Mouse (Mus musculus): ENCODE data around the gene Blvra. TPM values are rescaled to one million over a fixed set of nuclear protein-coding genes. Genes with fewer than 3 reads are reported as not detected.
A peak's percentile ranks its signal among the peaks of the same experiment; 100 is the strongest.

Blvra gene
- polyA plus RNA-seq, 1 experiment from 2014 or later: 45.5 TPM

GRCm38 (mm10) chr2:127136979-127137378 lies 66.5 kb downstream of the Blvra start:
- Histone ChIP-seq H3K27ac (replicated peaks in 1 of 2; ENCODE audit: control insufficient read depth in 1 of 2, insufficient read depth in 1 of 2, low read depth in 2 of 2, low read length in 2 of 2) (peak overlapping the region in 1 of 2 experiments; percentile 51; a peak in 3 of 4 replicates), H3K36me3 (ENCODE audit: control insufficient read depth, insufficient read depth, low read length) (peaks cover 21% of the 10 kb centered on the region; the same call in 1 of the 2 replicates), H3K9ac (ENCODE audit: low read length) (peak overlapping the region; percentile 21; the same call in 1 of the 2 replicates), H3K9me3 (ENCODE audit: control insufficient read depth, low read length) (peaks cover 3% of the 10 kb centered on the region; the same call in 1 of the 2 replicates), H3K4me1 (ENCODE audit: control insufficient read depth in 2 of 2, insufficient read depth in 2 of 2, low read length in 2 of 2) (peaks cover 15 to 28% of the 10 kb centered on the region in 2 experiments), H3K27me3 (ENCODE audit: control insufficient read depth, insufficient read depth, low read length) (0 out of 2 replicates have a peak, but pooled peaks cover 3% of the 10 kb centered on the region), H3K4me2 (ENCODE audit: low read length) (peak overlapping the region; percentile 26), H3K4me3 (ENCODE audit: control insufficient read depth in 1 of 2, insufficient read depth in 1 of 2, low read depth in 1 of 2, low read length in 2 of 2) (no peak overlapping the region)
- peak; percentile 28; the same call in 1 of the 2 replicates for ATAC-seq (ENCODE audit: insufficient number of reproducible peaks, insufficient read depth, low FRiP score, low read depth)
- WGBS: 1% methylated on average over 5 of the region's 5 CpGs

- no peak overlapping the region for H3K4me3 ChIP-seq (ENCODE audit: control insufficient read depth in 1 of 2, insufficient read depth in 1 of 2, low read depth in 1 of 2, low read length in 2 of 2)
- 0 out of 4 replicates have a peak overlapping the region, but pooled peaks of 1 of the 2 experiments have one; percentile 18 for H3K27ac ChIP-seq (replicated peaks in 1 of 2; ENCODE audit: control insufficient read depth in 1 of 2, insufficient read depth in 1 of 2, low read depth in 2 of 2, low read length in 2 of 2)
- 0 out of 2 replicates have a peak, but pooled peaks cover 4% of the 10 kb centered on the region for H3K27me3 ChIP-seq (ENCODE audit: control insufficient read depth, insufficient read depth, low read length)
- peaks cover 3% of the 10 kb centered on the region; the same call in 1 of the 2 replicates for H3K9me3 ChIP-seq (ENCODE audit: control insufficient read depth, low read length)
- no peak overlapping the region for H3K4me2 ChIP-seq (ENCODE audit: low read length)
- no peak overlapping the region for H3K9ac ChIP-seq (ENCODE audit: low read length)
- peaks cover 13 to 27% of the 10 kb centered on the region in 2 experiments for H3K4me1 ChIP-seq (ENCODE audit: control insufficient read depth in 2 of 2, insufficient read depth in 2 of 2, low read length in 2 of 2)
- peaks cover 21% of the 10 kb centered on the region; the same call in 1 of the 2 replicates for H3K36me3 ChIP-seq (ENCODE audit: control insufficient read depth, insufficient read depth, low read length)
- 83% methylated on average over 10 of the region's 10 CpGs for WGBS
- no peak for ATAC-seq (ENCODE audit: insufficient number of reproducible peaks, insufficient read depth, low FRiP score, low read depth)
Measured at GRCm38 (mm10) chr2:127137838-127138420, 67.5 kb downstream of the Blvra start.

GRCm38 (mm10) chr2:127138449-127138848 lies 68.0 kb downstream of the Blvra start:
- no peak for ATAC-seq (ENCODE audit: insufficient number of reproducible peaks, insufficient read depth, low FRiP score, low read depth)
- H3K9me3 ChIP-seq (ENCODE audit: control insufficient read depth, low read length): peaks cover 3% of the 10 kb centered on the region; the same call in 1 of the 2 replicates
- peaks cover 13 to 26% of the 10 kb centered on the region in 2 experiments for H3K4me1 ChIP-seq (ENCODE audit: control insufficient read depth in 2 of 2, insufficient read depth in 2 of 2, low read length in 2 of 2)
- no peak overlapping the region for H3K27ac ChIP-seq (replicated peaks in 1 of 2; ENCODE audit: control insufficient read depth in 1 of 2, insufficient read depth in 1 of 2, low read depth in 2 of 2, low read length in 2 of 2)
- H3K4me3 ChIP-seq (ENCODE audit: control insufficient read depth in 1 of 2, insufficient read depth in 1 of 2, low read depth in 1 of 2, low read length in 2 of 2): no peak overlapping the region
- 90% methylated on average over 4 of the region's 4 CpGs for WGBS
- H3K4me2 ChIP-seq (ENCODE audit: low read length): no peak overlapping the region
- H3K36me3 ChIP-seq (ENCODE audit: control insufficient read depth, insufficient read depth, low read length): peaks cover 21% of the 10 kb centered on the region; the same call in 1 of the 2 replicates
- H3K27me3 ChIP-seq (ENCODE audit: control insufficient read depth, insufficient read depth, low read length): 0 out of 2 replicates have a peak, but pooled peaks cover 4% of the 10 kb centered on the region
- H3K9ac ChIP-seq (ENCODE audit: low read length): no peak overlapping the region

- Histone ChIP-seq H3K4me2 (ENCODE audit: low read length) (no peak overlapping the region), H3K4me1 (ENCODE audit: control insufficient read depth in 2 of 2, insufficient read depth in 2 of 2, low read length in 2 of 2) (peaks cover 13 to 26% of the 10 kb centered on the region in 2 experiments), H3K36me3 (ENCODE audit: control insufficient read depth, insufficient read depth, low read length) (peaks cover 21% of the 10 kb centered on the region; the same call in 1 of the 2 replicates), H3K27ac (replicated peaks in 1 of 2; ENCODE audit: control insufficient read depth in 1 of 2, insufficient read depth in 1 of 2, low read depth in 2 of 2, low read length in 2 of 2) (no peak overlapping the region), H3K9me3 (ENCODE audit: control insufficient read depth, low read length) (peaks cover 3% of the 10 kb centered on the region; the same call in 1 of the 2 replicates), H3K9ac (ENCODE audit: low read length) (no peak overlapping the region), H3K4me3 (ENCODE audit: control insufficient read depth in 1 of 2, insufficient read depth in 1 of 2, low read depth in 1 of 2, low read length in 2 of 2) (no peak overlapping the region), H3K27me3 (ENCODE audit: control insufficient read depth, insufficient read depth, low read length) (0 out of 2 replicates have a peak, but pooled peaks cover 7% of the 10 kb centered on the region)
- 84% methylated on average over 8 of the region's 8 CpGs for WGBS
- no peak for ATAC-seq (ENCODE audit: insufficient number of reproducible peaks, insufficient read depth, low FRiP score, low read depth)
Measured at GRCm38 (mm10) chr2:127139094-127139493, 68.6 kb downstream of the Blvra start.

GRCm38 (mm10) chr2:127139605-127140004 lies 69.1 kb downstream of the Blvra start:
- peaks cover 3% of the 10 kb centered on the region; the same call in 1 of the 2 replicates for H3K9me3 ChIP-seq (ENCODE audit: control insufficient read depth, low read length)
- 0 out of 2 replicates have a peak, but pooled peaks cover 7% of the 10 kb centered on the region for H3K27me3 ChIP-seq (ENCODE audit: control insufficient read depth, insufficient read depth, low read length)
- 97% methylated on average over 1 of the region's 1 CpGs for WGBS
- H3K4me3 ChIP-seq (ENCODE audit: control insufficient read depth in 1 of 2, insufficient read depth in 1 of 2, low read depth in 1 of 2, low read length in 2 of 2): no peak overlapping the region
- no peak for ATAC-seq (ENCODE audit: insufficient number of reproducible peaks, insufficient read depth, low FRiP score, low read depth)
- H3K4me2 ChIP-seq (ENCODE audit: low read length): no peak overlapping the region
- H3K27ac ChIP-seq (replicated peaks in 1 of 2; ENCODE audit: control insufficient read depth in 1 of 2, insufficient read depth in 1 of 2, low read depth in 2 of 2, low read length in 2 of 2): no peak overlapping the region
- H3K4me1 ChIP-seq (ENCODE audit: control insufficient read depth in 2 of 2, insufficient read depth in 2 of 2, low read length in 2 of 2): peaks cover 13 to 26% of the 10 kb centered on the region in 2 experiments
- H3K36me3 ChIP-seq (ENCODE audit: control insufficient read depth, insufficient read depth, low read length): peaks cover 21% of the 10 kb centered on the region; the same call in 1 of the 2 replicates
- no peak overlapping the region for H3K9ac ChIP-seq (ENCODE audit: low read length)

- no peak overlapping the region for H3K4me3 ChIP-seq (ENCODE audit: control insufficient read depth in 1 of 2, insufficient read depth in 1 of 2, low read depth in 1 of 2, low read length in 2 of 2)
- no peak overlapping the region for H3K27ac ChIP-seq (replicated peaks in 1 of 2; ENCODE audit: control insufficient read depth in 1 of 2, insufficient read depth in 1 of 2, low read depth in 2 of 2, low read length in 2 of 2)
- no peak for ATAC-seq (ENCODE audit: insufficient number of reproducible peaks, insufficient read depth, low FRiP score, low read depth)
- H3K36me3 ChIP-seq (ENCODE audit: control insufficient read depth, insufficient read depth, low read length): peaks cover 21% of the 10 kb centered on the region; the same call in 1 of the 2 replicates
- H3K4me1 ChIP-seq (ENCODE audit: control insufficient read depth in 2 of 2, insufficient read depth in 2 of 2, low read length in 2 of 2): peaks cover 13 to 26% of the 10 kb centered on the region in 2 experiments
- H3K9ac ChIP-seq (ENCODE audit: low read length): no peak overlapping the region
- H3K4me2 ChIP-seq (ENCODE audit: low read length): no peak overlapping the region
- 91% methylated on average over 7 of the region's 7 CpGs for WGBS
- peaks cover 3% of the 10 kb centered on the region; the same call in 1 of the 2 replicates for H3K9me3 ChIP-seq (ENCODE audit: control insufficient read depth, low read length)
- 0 out of 2 replicates have a peak, but pooled peaks cover 7% of the 10 kb centered on the region for H3K27me3 ChIP-seq (ENCODE audit: control insufficient read depth, insufficient read depth, low read length)
Measured at GRCm38 (mm10) chr2:127140011-127140410, 69.5 kb downstream of the Blvra start.

- Histone ChIP-seq H3K9ac (ENCODE audit: low read length) (0 out of 2 replicates have a peak overlapping the region, but pooled peaks have one; percentile 13), H3K4me1 (ENCODE audit: control insufficient read depth in 2 of 2, insufficient read depth in 2 of 2, low read length in 2 of 2) (peaks cover 5 to 20% of the 10 kb centered on the region in 2 experiments), H3K4me2 (ENCODE audit: low read length) (peak overlapping the region; percentile 82), H3K9me3 (ENCODE audit: control insufficient read depth, low read length) (peaks cover 3% of the 10 kb centered on the region; the same call in 1 of the 2 replicates), H3K4me3 (ENCODE audit: control insufficient read depth in 1 of 2, insufficient read depth in 1 of 2, low read depth in 1 of 2, low read length in 2 of 2) (peak overlapping the region in 1 of 2 experiments; percentile 51; a peak in 2 of 4 replicates), H3K36me3 (ENCODE audit: control insufficient read depth, insufficient read depth, low read length) (peaks cover 21% of the 10 kb centered on the region; the same call in 1 of the 2 replicates), H3K27me3 (ENCODE audit: control insufficient read depth, insufficient read depth, low read length) (0 out of 2 replicates have a peak, but pooled peaks cover 7% of the 10 kb centered on the region), H3K27ac (replicated peaks in 1 of 2; ENCODE audit: control insufficient read depth in 1 of 2, insufficient read depth in 1 of 2, low read depth in 2 of 2, low read length in 2 of 2) (no peak overlapping the region)
- no peak for ATAC-seq (ENCODE audit: insufficient number of reproducible peaks, insufficient read depth, low FRiP score, low read depth)
- WGBS: 79% methylated on average over 10 of the region's 10 CpGs
Measured at GRCm38 (mm10) chr2:127142031-127142430, 71.6 kb downstream of the Blvra start.
